In genomic region chr12:84053173-84053572, GRCm38 (mm10) we compare ENCODE assay signal across 8 mouse cellular contexts. TPM values are rescaled to one million over a fixed set of nuclear protein-coding genes. Genes with fewer than 3 reads are reported as not detected.
DNase-seq lines count a peak whose midpoint lies in the region; ATAC-seq and TF ChIP-seq lines count a peak whose summit lies in the region.

No protein-coding gene starts in this region.

- no peak for TF ChIP-seq CTCF in small intestine, adult 2 months (IDR thresholded peaks at IDR 0.05; ENCODE audit: extremely low read depth, insufficient read length, insufficient replicate concordance, low read depth, low read length)

- H3K9me3 ChIP-seq in lung, embryonic 16.5 days (ENCODE audit: control insufficient read depth, low read length), result 0 out of 2 replicates have a peak, but pooled peaks cover 1% of the 10 kb centered on the region
- no peaks in the 10 kb centered on the region for H3K9me3 ChIP-seq in limb, embryonic 10.5 days (replicated peaks)

- WGBS in lung, embryonic 16.5 days, result 6% methylated on average over 16 of the region's 16 CpGs
- 17% methylated on average over 16 of the region's 16 CpGs for WGBS in limb, embryonic 10.5 days
- 7% methylated on average over 16 of the region's 16 CpGs for WGBS in small intestine, adult 2 months

- no peak overlapping the region for H3K27ac ChIP-seq in lung, embryonic 16.5 days (ENCODE audit: low read length)
- peak overlapping the region; percentile 62; the same call in 1 of the 2 replicates for H3K27ac ChIP-seq in limb, embryonic 10.5 days
- H3K27ac ChIP-seq in small intestine, adult 2 months (ENCODE audit: insufficient read depth, low read depth, low read length), result no peak overlapping the region

- ATAC-seq in lung, embryonic 16.5 days (ENCODE audit: low read depth), result peak; percentile 34; the same call in 1 of the 2 replicates

- peak overlapping the region; percentile 51 for H3K9ac ChIP-seq in lung, embryonic 16.5 days (ENCODE audit: low read length)

- H3K4me3 ChIP-seq in lung, embryonic 16.5 days (ENCODE audit: low read length), result peak overlapping the region; percentile 51
- H3K4me3 ChIP-seq in limb, embryonic 10.5 days, result peak overlapping the region; percentile 55
- peak overlapping the region; percentile 39 for H3K4me3 ChIP-seq in small intestine, adult 2 months (ENCODE audit: low read depth, low read length)

- no peak for TF ChIP-seq POLR2A in small intestine, adult 2 months (IDR thresholded peaks at IDR 0.05; ENCODE audit: low read depth, low read length)

- peaks cover 6% of the 10 kb centered on the region; the same call in 1 of the 2 replicates for H3K4me1 ChIP-seq in lung, embryonic 16.5 days (replicated peaks; ENCODE audit: control insufficient read depth, insufficient read depth, low read length)
- H3K4me1 ChIP-seq in limb, embryonic 10.5 days, result peaks cover 9% of the 10 kb centered on the region
- peaks cover 3% of the 10 kb centered on the region; the same call in 1 of the 2 replicates for H3K4me1 ChIP-seq in small intestine, adult 2 months (ENCODE audit: control insufficient read depth, insufficient read depth, insufficient read length, low read length)

- peak overlapping the region; percentile 79 for H3K4me2 ChIP-seq in lung, embryonic 16.5 days (ENCODE audit: low read depth, low read length)

- DNase-seq in adrenal gland, postnatal 14 days, result peak; percentile 28
- DNase-seq in adrenal gland, postnatal 10 days, result no peak
- DNase-seq in lung, postnatal 25 days (ENCODE audit: low spot score), result no peak
- no peak for DNase-seq in limb, embryonic 10.5 days (ENCODE audit: low spot score)
- no peak for DNase-seq in left cerebral cortex, adult 9 months (ENCODE audit: low spot score in 2 of 2)
- no peak for DNase-seq in MN1 (ENCODE audit: low spot score)

- no peaks in the 10 kb centered on the region for H3K36me3 ChIP-seq in lung, embryonic 16.5 days (ENCODE audit: control insufficient read depth, insufficient read depth, low read length)
- no peaks in the 10 kb centered on the region for H3K36me3 ChIP-seq in limb, embryonic 10.5 days
- no peaks in the 10 kb centered on the region for H3K36me3 ChIP-seq in small intestine, adult 2 months (ENCODE audit: control insufficient read depth, insufficient read depth, low read length)

- peaks cover 2% of the 10 kb centered on the region; the same call in 1 of the 2 replicates for H3K27me3 ChIP-seq in lung, embryonic 16.5 days (ENCODE audit: control insufficient read depth, insufficient read depth, low read depth, low read length)
- peaks cover 38% of the 10 kb centered on the region for H3K27me3 ChIP-seq in limb, embryonic 10.5 days (ENCODE audit: low read depth, poor library complexity, severe bottlenecking)
- peaks cover 12% of the 10 kb centered on the region for H3K27me3 ChIP-seq in small intestine, adult 2 months (ENCODE audit: control insufficient read depth, insufficient read depth, low read length)

RNA-seq across cellular contexts. Expression of gene Acot3, which starts 1.2 kb away (rescaled TPM):
- total RNA-seq in adrenal gland, postnatal 14 days (2021), result 0.33 TPM in 1 of 2 replicates, not detected in the other
- total RNA-seq in adrenal gland, postnatal 10 days (2021), result 1 to 10 TPM; 2.5 to 3.4 TPM
- polyA plus RNA-seq in lung, embryonic 16.5 days (2015; fragmentation: Nextera tagmentation; extraction: Ambion mirVana), result 0.11 and 0.29 TPM in 2 replicates
- polyA plus RNA-seq in limb, embryonic 10.5 days (2016; fragmentation: Nextera tagmentation; extraction: Ambion mirVana), result 0.26 and 0.28 TPM in 2 replicates
- polyA plus RNA-seq in small intestine, adult 2 months (2012; rRNA removed), result not detected in 2 replicates

RNA-seq across cellular contexts. Expression of gene Gm49366, which starts 14.4 kb away (rescaled TPM):
- total RNA-seq in adrenal gland, postnatal 14 days (2021), result not detected in 2 replicates
- total RNA-seq in adrenal gland, postnatal 10 days (2021), result not detected
- not detected in 2 replicates for polyA plus RNA-seq in lung, embryonic 16.5 days (2015; fragmentation: Nextera tagmentation; extraction: Ambion mirVana)
- polyA plus RNA-seq in limb, embryonic 10.5 days (2016; fragmentation: Nextera tagmentation; extraction: Ambion mirVana), result not detected in 2 replicates
- polyA plus RNA-seq in small intestine, adult 2 months (2012; rRNA removed), result not detected in 2 replicates

RNA-seq across cellular contexts. Expression of gene Acot4, which starts 15.0 kb away (rescaled TPM):
- 3.0 and 3.3 TPM in 2 replicates for total RNA-seq in adrenal gland, postnatal 14 days (2021)
- total RNA-seq in adrenal gland, postnatal 10 days (2021), result 1 to 10 TPM; 6.2 to 7.8 TPM
- 0.47 and 0.58 TPM in 2 replicates for polyA plus RNA-seq in lung, embryonic 16.5 days (2015; fragmentation: Nextera tagmentation; extraction: Ambion mirVana)
- 0.15 and 0.16 TPM in 2 replicates for polyA plus RNA-seq in limb, embryonic 10.5 days (2016; fragmentation: Nextera tagmentation; extraction: Ambion mirVana)
- polyA plus RNA-seq in small intestine, adult 2 months (2012; rRNA removed), result 7.7 and 34.2 TPM in 2 replicates

RNA-seq across cellular contexts. Expression of gene Acot5, which starts 16.0 kb away (rescaled TPM):
- total RNA-seq in adrenal gland, postnatal 14 days (2021), result 0.56 and 0.83 TPM in 2 replicates
- total RNA-seq in adrenal gland, postnatal 10 days (2021), result under 1 TPM; 0.27 to 0.84 TPM
- polyA plus RNA-seq in lung, embryonic 16.5 days (2015; fragmentation: Nextera tagmentation; extraction: Ambion mirVana), result not detected in 2 replicates
- not detected in 2 replicates for polyA plus RNA-seq in limb, embryonic 10.5 days (2016; fragmentation: Nextera tagmentation; extraction: Ambion mirVana)
- polyA plus RNA-seq in small intestine, adult 2 months (2012; rRNA removed), result not detected in 2 replicates

RNA-seq across cellular contexts. Expression of gene Acot1, which starts 43.9 kb away (rescaled TPM):
- total RNA-seq in adrenal gland, postnatal 14 days (2021), result 8.0 and 20.7 TPM in 2 replicates
- 10 to 100 TPM; 19.9 to 20.0 TPM for total RNA-seq in adrenal gland, postnatal 10 days (2021)
- polyA plus RNA-seq in lung, embryonic 16.5 days (2015; fragmentation: Nextera tagmentation; extraction: Ambion mirVana), result 82.2 and 86.7 TPM in 2 replicates
- 20.9 and 27.7 TPM in 2 replicates for polyA plus RNA-seq in limb, embryonic 10.5 days (2016; fragmentation: Nextera tagmentation; extraction: Ambion mirVana)
- 2.7 and 2.9 TPM in 2 replicates for polyA plus RNA-seq in small intestine, adult 2 months (2012; rRNA removed)
